Mouse (Mus musculus): ENCODE measurements at regions not wholly inside any gene's neighbourhood (a gene's known extent, or its start where the extent isn't known, plus 50 kb on each side); places are given as distances from the start of the nearest gene placed in this dataset.
A peak's percentile ranks its signal among the peaks of the same experiment; 100 is the strongest.

DNA sequence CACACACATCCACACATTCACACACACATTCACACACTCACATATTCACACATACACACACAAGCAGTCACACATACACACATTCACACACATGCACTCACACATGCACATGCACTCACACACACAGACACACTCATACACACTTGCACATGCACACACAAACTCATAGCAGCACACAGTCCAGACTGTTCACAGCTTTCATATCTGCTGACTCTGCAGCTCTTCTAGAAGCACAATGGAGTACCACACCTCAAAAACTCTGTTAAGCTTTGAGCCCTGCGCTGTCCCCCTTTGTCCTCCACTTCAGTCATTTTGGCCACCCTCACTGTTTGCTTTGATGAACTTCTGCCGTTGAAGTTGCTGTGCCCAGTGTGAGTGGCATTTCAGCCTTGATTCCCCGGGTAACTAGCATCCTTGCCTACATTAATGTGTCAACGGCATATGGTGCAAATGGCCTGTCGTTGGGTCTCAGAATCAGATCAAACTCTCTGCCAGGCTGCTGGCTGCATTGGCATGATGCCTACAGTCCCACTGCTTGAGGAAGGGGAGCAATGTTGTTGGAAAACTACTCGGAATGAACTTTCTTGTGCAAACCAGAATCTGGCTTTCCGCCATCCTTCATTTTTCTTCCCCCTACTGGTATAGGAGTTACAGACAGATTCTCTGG, 54.6 kb upstream of the Barhl2 start:
- H3K4me1 ChIP-seq (ENCODE audit: insufficient read depth, low read depth, low read length): no peaks in the 10 kb centered on the region
- no peak for DNase-seq (ENCODE audit: low spot score)
- ATAC-seq (ENCODE audit: extremely low read depth, insufficient number of reproducible peaks, low FRiP score, poor library complexity, severe bottlenecking): no peak
- H3K4me3 ChIP-seq (ENCODE audit: low read depth, low read length): peak overlapping the region; percentile 14; the same call in 1 of the 2 replicates
- H3K36me3 ChIP-seq (replicated peaks): no peaks in the 10 kb centered on the region
- no peak for TF ChIP-seq GATA1 (IDR thresholded peaks at IDR 0.05; ENCODE audit: borderline replicate concordance, low read length)
- TF ChIP-seq POLR2AphosphoS5 (IDR thresholded peaks at IDR 0.05; ENCODE audit: insufficient replicate concordance, low read depth, low read length): no peak
- TF ChIP-seq GATA2 (IDR thresholded peaks at IDR 0.05; ENCODE audit: borderline replicate concordance, low read depth, low read length): no peak
- no peak for TF ChIP-seq CTCF (IDR thresholded peaks at IDR 0.05; ENCODE audit: low read depth, low read length)
- no peak for TF ChIP-seq TAL1 (conservative IDR thresholded peaks at IDR 0.05; ENCODE audit: low read depth, low read length)
- H3K27me3 ChIP-seq (ENCODE audit: insufficient read depth, low read length): no peaks in the 10 kb centered on the region
- peaks cover 22% of the 10 kb centered on the region for H3K9me3 ChIP-seq (replicated peaks)

DNA sequence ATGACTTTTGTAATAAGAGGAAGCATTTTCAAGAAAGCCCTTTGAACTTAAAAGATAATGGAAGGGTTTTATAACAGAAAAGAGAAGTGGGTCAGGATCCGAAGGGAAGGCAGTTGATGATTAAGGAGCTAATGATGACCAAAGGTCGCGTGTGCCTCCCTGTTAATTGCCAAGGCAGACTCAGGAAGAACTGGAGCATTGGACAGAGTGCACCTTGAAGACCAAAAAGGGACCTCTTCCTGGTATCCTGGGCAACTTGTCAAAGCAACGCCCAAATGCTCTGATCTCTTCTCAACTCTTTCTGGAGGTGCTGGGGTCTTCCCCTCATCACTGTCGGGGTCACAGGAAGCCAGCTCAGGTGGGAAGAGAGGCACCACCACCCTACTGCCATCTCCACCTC, 49.9 kb upstream of the Barhl2 start:
- no peak for TF ChIP-seq CTCF (IDR thresholded peaks at IDR 0.05; ENCODE audit: low read depth, low read length)
- no peak for TF ChIP-seq GATA2 (IDR thresholded peaks at IDR 0.05; ENCODE audit: borderline replicate concordance, low read depth, low read length)
- no peak for TF ChIP-seq GATA1 (IDR thresholded peaks at IDR 0.05; ENCODE audit: borderline replicate concordance, low read length)
- no peak for TF ChIP-seq TAL1 (conservative IDR thresholded peaks at IDR 0.05; ENCODE audit: low read depth, low read length)
- no peak for TF ChIP-seq POLR2AphosphoS5 (IDR thresholded peaks at IDR 0.05; ENCODE audit: insufficient replicate concordance, low read depth, low read length)
- peaks cover 22% of the 10 kb centered on the region for H3K9me3 ChIP-seq (replicated peaks)
- no peaks in the 10 kb centered on the region for H3K36me3 ChIP-seq (replicated peaks)
- ATAC-seq (ENCODE audit: extremely low read depth, insufficient number of reproducible peaks, low FRiP score, poor library complexity, severe bottlenecking) (no peak), DNase-seq (ENCODE audit: low spot score) (no peak)
- no peak overlapping the region for H3K4me3 ChIP-seq (ENCODE audit: low read depth, low read length)
- no peaks in the 10 kb centered on the region for H3K27me3 ChIP-seq (ENCODE audit: insufficient read depth, low read length)
- H3K4me1 ChIP-seq (ENCODE audit: insufficient read depth, low read depth, low read length): no peaks in the 10 kb centered on the region

Data from G1E (cell line).